Mouse (Mus musculus) thymus, postnatal 36 days (tissue): ENCODE data around the gene Olfr1349.
"Not testable (repeated sequence)": the region's sequence is repeated elsewhere in the genome, so short reads cannot be mapped to it uniquely, and the experiment has no call there.

Source experiments
- DNase-seq, 2 experiments: peaks; one replicate each; pipeline ENCODE4 v3.0.0; 2022; ENCODE audit warnings: mixed read lengths in 2 of 2

Gene Olfr1349

DNA sequence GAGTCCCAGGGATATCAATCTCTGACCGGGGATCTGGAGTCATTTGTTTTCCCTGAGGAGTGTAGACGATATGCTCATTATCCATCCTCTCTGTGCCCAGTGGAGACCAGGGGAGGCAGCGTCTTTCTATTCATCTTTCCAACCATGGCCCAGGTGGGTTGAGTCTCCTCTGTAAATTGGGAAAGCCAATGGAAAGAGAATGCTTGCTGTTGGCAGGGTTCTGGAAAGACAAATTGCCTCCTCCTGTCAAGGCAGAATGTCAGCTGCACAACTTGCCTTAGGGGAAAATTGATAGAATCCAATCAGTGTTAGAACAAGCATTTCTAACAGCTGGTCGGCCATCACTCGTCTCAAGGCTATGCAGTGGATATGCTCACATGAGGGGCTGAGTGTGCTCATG is at the start of gene Olfr1349:
Olfr1349 (minus strand) TSS at position 101 of the 400 bp plus-strand sequence.
- DNase-seq: no peak

DNA sequence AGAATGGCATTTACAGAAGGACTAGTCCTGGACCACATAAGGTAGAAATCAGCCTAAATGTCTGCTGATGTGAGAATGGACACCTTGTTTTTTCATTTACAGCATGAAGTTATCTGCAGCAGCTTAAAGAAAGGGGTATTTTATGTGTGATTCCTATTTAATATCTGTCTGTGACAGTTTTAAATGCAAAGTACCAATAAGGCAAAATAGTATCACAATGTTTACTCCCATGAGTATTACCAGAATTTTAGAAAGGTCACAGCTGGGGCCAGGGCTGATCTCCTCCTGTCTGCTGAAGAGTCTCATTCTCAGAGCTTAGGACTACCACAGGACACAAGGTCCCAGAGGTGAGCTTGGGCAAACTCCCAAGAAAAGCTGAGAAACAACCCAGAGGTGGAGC is 41.8 kb upstream of the Olfr1349 start, which contains the start of gene Olfr1350:
Olfr1350 (plus strand) TSS at position 301 of the 400 bp plus-strand sequence.
- no peak for DNase-seq

DNA sequence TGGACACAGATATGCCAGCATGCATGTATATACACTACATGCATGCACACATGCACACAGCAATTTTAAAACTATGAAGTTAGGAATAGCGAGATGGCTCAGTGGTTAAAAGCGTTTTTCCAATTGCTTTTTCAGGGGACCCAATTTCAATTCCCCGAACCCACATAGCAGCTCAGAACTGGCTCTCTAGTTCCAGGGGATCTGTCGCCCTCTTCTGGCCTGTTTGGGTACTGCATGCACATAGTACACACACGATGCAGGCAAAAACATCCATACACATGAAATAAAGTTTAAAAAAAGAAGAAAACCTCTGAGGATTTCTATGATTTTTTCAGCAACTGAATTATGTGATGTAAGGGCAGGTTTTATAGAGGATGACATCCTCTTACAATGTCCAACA is 3.4 kb upstream of the Olfr1349 start:
- DNase-seq: no peak

DNA sequence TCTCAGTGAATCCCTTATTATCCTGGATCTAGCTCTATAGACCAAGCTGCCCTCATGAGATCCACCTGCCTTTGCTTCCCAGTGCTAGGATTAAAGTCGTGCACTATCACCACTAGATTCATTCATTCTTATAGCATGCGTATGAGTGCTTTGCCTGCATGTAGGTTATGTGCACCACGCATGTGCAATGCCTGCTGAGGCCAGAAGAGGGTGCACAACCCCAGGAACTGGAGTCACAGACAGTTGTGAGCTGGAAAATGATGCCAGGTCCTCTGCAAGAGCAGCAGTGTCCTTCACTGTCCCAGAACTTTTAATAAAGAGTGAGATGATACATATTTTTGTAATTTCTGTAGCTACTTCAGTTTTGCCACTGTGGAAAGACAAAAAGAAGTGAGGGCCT is 2.3 kb upstream of the Olfr1349 start:
- no peak for DNase-seq

DNA sequence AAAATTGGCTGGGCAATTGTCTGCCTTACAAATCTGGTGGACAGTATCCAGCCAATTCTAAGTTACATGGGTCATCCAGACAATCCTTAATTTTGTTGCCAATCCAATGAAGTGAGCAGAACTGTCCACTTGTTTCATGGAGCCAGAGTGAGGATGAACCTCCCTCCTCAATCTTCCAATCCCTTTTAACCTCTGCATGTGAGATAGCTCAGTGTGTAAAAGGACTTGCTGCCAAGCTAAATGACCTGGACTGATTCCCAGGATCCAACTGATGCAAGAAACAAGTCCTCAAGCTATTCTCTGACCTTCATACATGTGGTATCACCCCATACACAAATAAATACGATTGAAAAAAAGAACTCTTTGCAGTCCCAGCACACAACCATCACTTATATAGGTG is 1.1 kb downstream of the Olfr1349 start:
- DNase-seq: no peak

DNA sequence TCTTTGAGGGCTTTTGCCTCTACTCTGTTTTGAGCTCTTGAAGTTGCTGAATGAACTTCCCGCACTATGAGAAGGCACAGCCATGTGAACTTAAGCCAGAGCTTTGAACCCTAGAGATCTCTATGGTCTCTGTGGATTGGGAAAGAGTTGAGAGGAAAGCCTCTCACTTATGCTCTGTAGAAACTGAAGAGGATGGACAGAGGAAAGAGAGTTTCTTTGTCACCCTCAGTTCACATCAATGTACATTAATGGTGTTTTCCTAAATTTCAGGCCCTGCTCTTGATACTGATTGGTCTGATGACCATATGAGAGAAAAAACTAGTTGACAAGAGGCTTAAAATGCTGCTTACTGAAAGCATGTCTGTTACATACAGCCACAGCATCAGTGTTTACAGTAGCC is 14.1 kb downstream of the Olfr1349 start, which contains the start of gene Olfr1348:
Olfr1348 (minus strand) TSS at position 101 of the 400 bp plus-strand sequence.
- DNase-seq: no peak

DNA sequence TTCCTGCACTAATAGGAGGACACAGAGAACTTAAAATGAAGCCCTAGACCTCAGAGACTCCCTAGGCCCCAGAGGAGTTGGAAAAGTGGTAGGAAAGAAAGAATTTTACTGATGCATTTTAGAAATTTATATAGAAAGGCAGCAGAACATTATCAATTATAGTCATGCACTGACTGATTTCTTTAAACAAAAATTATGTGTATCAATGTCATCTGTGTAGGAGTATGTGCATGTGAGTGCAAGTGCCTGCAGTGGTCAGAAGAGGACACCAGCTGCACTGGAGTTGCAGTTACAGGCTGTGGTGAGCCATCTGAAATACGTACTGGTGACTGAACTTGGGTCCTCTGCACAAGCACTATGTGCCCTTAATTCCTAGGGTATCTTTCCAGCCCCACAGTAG is 23.1 kb downstream of the Olfr1349 start, which contains the start of gene Olfr1347:
Olfr1347 (minus strand) TSS at position 101 of the 400 bp plus-strand sequence.
- DNase-seq: no peak

DNA sequence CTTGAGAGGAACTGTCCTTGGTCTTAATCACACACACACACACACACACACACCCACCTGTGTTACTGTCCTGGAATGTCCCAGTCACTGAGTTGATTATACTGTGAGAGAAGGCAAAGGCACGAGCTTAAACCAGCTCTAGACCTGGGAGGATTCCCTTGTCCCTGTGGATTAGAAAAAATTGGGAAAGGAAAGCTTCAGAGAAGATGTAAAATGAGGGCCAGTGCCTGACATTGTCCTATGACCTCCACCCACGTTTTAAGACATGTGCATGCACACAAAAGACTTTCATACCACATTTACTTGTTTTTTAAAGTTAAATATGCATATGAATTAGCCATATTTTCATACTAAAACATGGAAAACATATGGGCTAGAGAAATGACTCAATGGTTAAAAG is 35.9 kb downstream of the Olfr1349 start, which contains the start of gene Olfr5:
Olfr5 (minus strand) TSS at position 101 of the 400 bp plus-strand sequence.
- DNase-seq: no peak

DNA sequence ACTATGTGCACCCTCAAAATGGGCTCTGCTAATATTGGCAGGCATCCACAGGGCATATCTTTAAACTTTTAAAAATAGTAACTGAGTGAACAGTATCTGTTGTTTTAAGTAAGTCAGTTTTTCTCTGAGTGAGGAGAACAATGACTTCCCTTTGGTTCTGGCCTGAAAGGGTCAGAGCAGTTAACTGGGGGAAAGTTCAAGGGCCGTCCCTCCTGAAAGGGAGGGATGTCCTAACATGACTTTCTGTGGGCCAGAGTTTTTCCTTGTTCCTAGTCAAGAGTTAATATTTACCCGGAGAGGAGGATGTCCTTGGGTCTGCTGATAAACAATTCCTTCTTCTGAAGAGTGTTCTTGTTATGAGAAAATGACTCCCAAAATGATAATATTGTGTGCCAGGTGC is 45.1 kb downstream of the Olfr1349 start:
- DNase-seq: not testable (repeated sequence)

DNA sequence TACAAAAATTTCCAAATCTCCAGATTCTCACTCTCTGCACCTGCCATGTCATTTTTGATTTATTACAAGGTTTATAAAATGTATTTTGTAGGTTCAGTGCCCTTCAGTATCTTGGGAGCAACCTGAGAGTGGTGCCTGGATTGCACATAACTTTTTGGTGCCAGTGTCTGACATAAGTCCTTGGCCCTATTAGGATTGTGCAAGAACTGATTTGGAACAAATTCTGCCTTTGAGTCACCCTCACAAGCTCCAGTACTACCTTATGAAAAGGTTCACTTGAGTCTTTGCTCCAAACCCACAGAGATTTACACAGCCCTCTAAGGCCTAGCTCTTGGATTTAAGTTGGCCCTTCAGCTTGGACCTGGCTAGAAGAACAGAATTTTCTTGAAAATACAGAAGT is 55.8 kb downstream of the Olfr1349 start, which contains the start of gene Olfr1346:
Olfr1346 (plus strand) TSS at position 151 of the 400 bp plus-strand sequence.
- DNase-seq: no peak
